Mouse (Mus musculus): ENCODE measurements around the gene Igdcc4. TPM values are rescaled to one million over a fixed set of nuclear protein-coding genes. Genes with fewer than 3 reads are reported as not detected.
"Not testable (repeated sequence)": the region's sequence is repeated elsewhere in the genome, so short reads cannot be mapped to it uniquely, and the experiment has no call there.

The Igdcc4 gene
- total and polyA plus RNA-seq, 3 experiments, result 0.22 TPM; not detected in 2

- no peak overlapping the region for H3K4me3 ChIP-seq (ENCODE audit: low read depth, low read length)
- H3K27me3 ChIP-seq (ENCODE audit: insufficient read depth, low read length), result no peaks in the 10 kb centered on the region
- TF ChIP-seq GATA2 (IDR thresholded peaks at IDR 0.05; ENCODE audit: borderline replicate concordance, low read depth, low read length), result no peak
- no peak for TF ChIP-seq CTCF (IDR thresholded peaks at IDR 0.05; ENCODE audit: low read depth, low read length)
- no peak for TF ChIP-seq GATA1 (IDR thresholded peaks at IDR 0.05; ENCODE audit: borderline replicate concordance, low read length)
- TF ChIP-seq TAL1 (conservative IDR thresholded peaks at IDR 0.05; ENCODE audit: low read depth, low read length), result no peak
- no peak for TF ChIP-seq POLR2AphosphoS5 (IDR thresholded peaks at IDR 0.05; ENCODE audit: insufficient replicate concordance, low read depth, low read length)
- peaks cover 94% of the 10 kb centered on the region for H3K36me3 ChIP-seq (replicated peaks)
- no peak for DNase-seq (ENCODE audit: low spot score)
- ATAC-seq (ENCODE audit: extremely low read depth, insufficient number of reproducible peaks, low FRiP score, poor library complexity, severe bottlenecking), result no peak
- H3K9me3 ChIP-seq (replicated peaks), result no peaks in the 10 kb centered on the region
- peaks cover 31% of the 10 kb centered on the region for H3K4me1 ChIP-seq (ENCODE audit: insufficient read depth, low read depth, low read length)
Measured at GRCm38 (mm10) chr9:65077536-65077935, 23.8 kb upstream of the Igdcc4 start.

GRCm38 (mm10) chr9:65080141-65080540 is 21.1 kb upstream of the Igdcc4 start:
- ATAC-seq (ENCODE audit: extremely low read depth, insufficient number of reproducible peaks, low FRiP score, poor library complexity, severe bottlenecking), result not testable (repeated sequence)

GRCm38 (mm10) chr9:65083075-65083765 is 18.1 kb upstream of the Igdcc4 start:
- no peak for DNase-seq (ENCODE audit: low spot score)
- no peak overlapping the region for H3K4me3 ChIP-seq (ENCODE audit: low read depth, low read length)
- TF ChIP-seq GATA2 (IDR thresholded peaks at IDR 0.05; ENCODE audit: borderline replicate concordance, low read depth, low read length) (no peak), TAL1 (conservative IDR thresholded peaks at IDR 0.05; ENCODE audit: low read depth, low read length) (no peak), GATA1 (IDR thresholded peaks at IDR 0.05; ENCODE audit: borderline replicate concordance, low read length) (no peak), CTCF (IDR thresholded peaks at IDR 0.05; ENCODE audit: low read depth, low read length) (no peak), POLR2AphosphoS5 (IDR thresholded peaks at IDR 0.05; ENCODE audit: insufficient replicate concordance, low read depth, low read length) (no peak)
- peaks cover 74% of the 10 kb centered on the region for H3K36me3 ChIP-seq (replicated peaks)
- peaks cover 28% of the 10 kb centered on the region for H3K4me1 ChIP-seq (ENCODE audit: insufficient read depth, low read depth, low read length)
- no peak for ATAC-seq (ENCODE audit: extremely low read depth, insufficient number of reproducible peaks, low FRiP score, poor library complexity, severe bottlenecking)
- H3K27me3 ChIP-seq (ENCODE audit: insufficient read depth, low read length), result no peaks in the 10 kb centered on the region
- no peaks in the 10 kb centered on the region for H3K9me3 ChIP-seq (replicated peaks)

More at GRCm38 (mm10) chr9:65080141-65080540, 21.1 kb upstream of the Igdcc4 start:
- peaks cover 90% of the 10 kb centered on the region for H3K36me3 ChIP-seq (replicated peaks)
- H3K27me3 ChIP-seq (ENCODE audit: insufficient read depth, low read length); H3K4me3 ChIP-seq (ENCODE audit: low read depth, low read length); DNase-seq (ENCODE audit: low spot score); H3K9me3 ChIP-seq (replicated peaks): not testable (repeated sequence)
- peaks cover 16% of the 10 kb centered on the region for H3K4me1 ChIP-seq (ENCODE audit: insufficient read depth, low read depth, low read length)

- Histone ChIP-seq H3K27me3 (ENCODE audit: insufficient read depth, low read length) (no peaks in the 10 kb centered on the region), H3K4me1 (ENCODE audit: insufficient read depth, low read depth, low read length) (peaks cover 28% of the 10 kb centered on the region), H3K4me3 (ENCODE audit: low read depth, low read length) (no peak overlapping the region), H3K9me3 (replicated peaks) (no peaks in the 10 kb centered on the region), H3K36me3 (replicated peaks) (peaks cover 63% of the 10 kb centered on the region)
- TF ChIP-seq GATA1 (IDR thresholded peaks at IDR 0.05; ENCODE audit: borderline replicate concordance, low read length), result no peak
- TF ChIP-seq CTCF (IDR thresholded peaks at IDR 0.05; ENCODE audit: low read depth, low read length), result no peak
- no peak for TF ChIP-seq POLR2AphosphoS5 (IDR thresholded peaks at IDR 0.05; ENCODE audit: insufficient replicate concordance, low read depth, low read length)
- no peak for TF ChIP-seq GATA2 (IDR thresholded peaks at IDR 0.05; ENCODE audit: borderline replicate concordance, low read depth, low read length)
- TF ChIP-seq TAL1 (conservative IDR thresholded peaks at IDR 0.05; ENCODE audit: low read depth, low read length), result no peak
- ATAC-seq (ENCODE audit: extremely low read depth, insufficient number of reproducible peaks, low FRiP score, poor library complexity, severe bottlenecking), result no peak
- no peak for DNase-seq (ENCODE audit: low spot score)
Measured at GRCm38 (mm10) chr9:65084198-65084807, 17.0 kb upstream of the Igdcc4 start.

- Histone ChIP-seq H3K4me3 (ENCODE audit: low read depth, low read length) (no peak overlapping the region), H3K4me1 (ENCODE audit: insufficient read depth, low read depth, low read length) (peaks cover 28% of the 10 kb centered on the region), H3K27me3 (ENCODE audit: insufficient read depth, low read length) (no peaks in the 10 kb centered on the region), H3K9me3 (replicated peaks) (no peaks in the 10 kb centered on the region), H3K36me3 (replicated peaks) (peaks cover 54% of the 10 kb centered on the region)
- no peak for TF ChIP-seq GATA1 (IDR thresholded peaks at IDR 0.05; ENCODE audit: borderline replicate concordance, low read length)
- TF ChIP-seq POLR2AphosphoS5 (IDR thresholded peaks at IDR 0.05; ENCODE audit: insufficient replicate concordance, low read depth, low read length), result no peak
- no peak for TF ChIP-seq CTCF (IDR thresholded peaks at IDR 0.05; ENCODE audit: low read depth, low read length)
- TF ChIP-seq GATA2 (IDR thresholded peaks at IDR 0.05; ENCODE audit: borderline replicate concordance, low read depth, low read length), result no peak
- no peak for TF ChIP-seq TAL1 (conservative IDR thresholded peaks at IDR 0.05; ENCODE audit: low read depth, low read length)
- DNase-seq (ENCODE audit: low spot score), result no peak
- ATAC-seq (ENCODE audit: extremely low read depth, insufficient number of reproducible peaks, low FRiP score, poor library complexity, severe bottlenecking), result no peak
Measured at GRCm38 (mm10) chr9:65085270-65085669, 16.0 kb upstream of the Igdcc4 start.

GRCm38 (mm10) chr9:65086801-65087200 is 14.5 kb upstream of the Igdcc4 start:
- no peak for ATAC-seq (ENCODE audit: extremely low read depth, insufficient number of reproducible peaks, low FRiP score, poor library complexity, severe bottlenecking)
- no peak for DNase-seq (ENCODE audit: low spot score)
- H3K4me3 ChIP-seq (ENCODE audit: low read depth, low read length), result no peak overlapping the region
- peaks cover 40% of the 10 kb centered on the region for H3K36me3 ChIP-seq (replicated peaks)
- H3K4me1 ChIP-seq (ENCODE audit: insufficient read depth, low read depth, low read length), result peaks cover 28% of the 10 kb centered on the region
- no peaks in the 10 kb centered on the region for H3K9me3 ChIP-seq (replicated peaks)
- TF ChIP-seq GATA2 (IDR thresholded peaks at IDR 0.05; ENCODE audit: borderline replicate concordance, low read depth, low read length) (no peak), CTCF (IDR thresholded peaks at IDR 0.05; ENCODE audit: low read depth, low read length) (no peak), GATA1 (IDR thresholded peaks at IDR 0.05; ENCODE audit: borderline replicate concordance, low read length) (no peak), TAL1 (conservative IDR thresholded peaks at IDR 0.05; ENCODE audit: low read depth, low read length) (no peak), POLR2AphosphoS5 (IDR thresholded peaks at IDR 0.05; ENCODE audit: insufficient replicate concordance, low read depth, low read length) (no peak)
- 0 out of 2 replicates have a peak, but pooled peaks cover 5% of the 10 kb centered on the region for H3K27me3 ChIP-seq (ENCODE audit: insufficient read depth, low read length)
